In genomic region chr5:104073602-104074001, GRCm38 (mm10) we compare ENCODE assay signal across 11 mouse cellular contexts. TPM values are rescaled to one million over a fixed set of nuclear protein-coding genes. Genes with fewer than 3 reads are reported as not detected.
DNase-seq lines count a peak whose midpoint lies in the region; ATAC-seq lines count a peak whose summit lies in the region.
"Had no signal": no experiment of that assay in that cellular context is flagged by ENCODE, and none has a peak within 500 bp of the region (broad histone marks: within the 10 kb centered on the region; RNA-seq: fewer than 3 reads in every experiment).

No protein-coding gene starts in this region.

- DNase-seq in forebrain, embryonic 11.5 days (ENCODE audit: low spot score): no peak
- DNase-seq in forebrain, embryonic 10.5 days (ENCODE audit: extremely low spot score, low spot score): no peak
- no peak for DNase-seq in lung, postnatal 14 days
- DNase-seq in frontal cortex, postnatal 14 days (ENCODE audit: low spot score in 2 of 2): no peak
- no peak for DNase-seq in urinary bladder, postnatal 25 days (ENCODE audit: low spot score)
- DNase-seq: adrenal gland, postnatal 25 days had no signal

- H3K36me3 ChIP-seq in forebrain, embryonic 11.5 days (ENCODE audit: control insufficient read depth, insufficient read depth, low read length): no peaks in the 10 kb centered on the region
- no peaks in the 10 kb centered on the region for H3K36me3 ChIP-seq in forebrain, embryonic 10.5 days (replicated peaks)
- H3K36me3 ChIP-seq in lung, embryonic 16.5 days (ENCODE audit: control insufficient read depth, insufficient read depth, low read length): no peaks in the 10 kb centered on the region
- H3K36me3 ChIP-seq in limb, embryonic 12.5 days: no peaks in the 10 kb centered on the region
- no peaks in the 10 kb centered on the region for H3K36me3 ChIP-seq in stomach, embryonic 15.5 days

- H3K4me2 ChIP-seq in forebrain, embryonic 11.5 days (ENCODE audit: low read depth, low read length, severe bottlenecking): no peak overlapping the region
- H3K4me2 ChIP-seq in lung, embryonic 16.5 days (ENCODE audit: low read depth, low read length): no peak overlapping the region
- H3K4me2 ChIP-seq in limb, embryonic 12.5 days: no peak overlapping the region
- no peak overlapping the region for H3K4me2 ChIP-seq in stomach, embryonic 15.5 days

- H3K4me3 ChIP-seq in forebrain, embryonic 11.5 days (ENCODE audit: low read depth, low read length): no peak overlapping the region
- no peak overlapping the region for H3K4me3 ChIP-seq in forebrain, embryonic 10.5 days
- no peak overlapping the region for H3K4me3 ChIP-seq in lung, embryonic 16.5 days (ENCODE audit: low read length)
- H3K4me3 ChIP-seq in limb, embryonic 12.5 days (replicated peaks): no peak overlapping the region
- H3K4me3 ChIP-seq in stomach, embryonic 15.5 days (replicated peaks): no peak overlapping the region
- H3K4me3 ChIP-seq: layer of hippocampus, adult 2 months; megakaryocyte, embryonic 14.5 days had no signal

- H3K27me3 ChIP-seq in forebrain, embryonic 11.5 days (ENCODE audit: control insufficient read depth, insufficient read depth, low read length): no peaks in the 10 kb centered on the region
- H3K27me3 ChIP-seq in forebrain, embryonic 10.5 days (ENCODE audit: poor library complexity, severe bottlenecking): peaks cover 15% of the 10 kb centered on the region; the same call in 1 of the 2 replicates
- H3K27me3 ChIP-seq in lung, embryonic 16.5 days (ENCODE audit: control insufficient read depth, insufficient read depth, low read depth, low read length): no peaks in the 10 kb centered on the region
- no peaks in the 10 kb centered on the region for H3K27me3 ChIP-seq in limb, embryonic 12.5 days
- no peaks in the 10 kb centered on the region for H3K27me3 ChIP-seq in stomach, embryonic 15.5 days (replicated peaks)

- WGBS in forebrain, embryonic 11.5 days: 73% methylated on average over 5 of the region's 5 CpGs
- 79% methylated on average over 5 of the region's 5 CpGs for WGBS in forebrain, embryonic 10.5 days
- WGBS in lung, embryonic 16.5 days: 77% methylated on average over 5 of the region's 5 CpGs
- 66% methylated on average over 5 of the region's 5 CpGs for WGBS in limb, embryonic 12.5 days
- WGBS in stomach, embryonic 15.5 days: 88% methylated on average over 5 of the region's 5 CpGs

- H3K27ac ChIP-seq in forebrain, embryonic 11.5 days (ENCODE audit: low read depth, low read length): no peak overlapping the region
- H3K27ac ChIP-seq in forebrain, embryonic 10.5 days: no peak overlapping the region
- no peak overlapping the region for H3K27ac ChIP-seq in lung, embryonic 16.5 days (ENCODE audit: low read length)
- H3K27ac ChIP-seq in limb, embryonic 12.5 days: no peak overlapping the region
- no peak overlapping the region for H3K27ac ChIP-seq in stomach, embryonic 15.5 days

- H3K9me3 ChIP-seq in forebrain, embryonic 11.5 days (ENCODE audit: control insufficient read depth, low read length): no peaks in the 10 kb centered on the region
- 0 out of 2 replicates have a peak, but pooled peaks cover 2% of the 10 kb centered on the region for H3K9me3 ChIP-seq in forebrain, embryonic 10.5 days
- no peaks in the 10 kb centered on the region for H3K9me3 ChIP-seq in lung, embryonic 16.5 days (ENCODE audit: control insufficient read depth, low read length)
- no peaks in the 10 kb centered on the region for H3K9me3 ChIP-seq in limb, embryonic 12.5 days
- no peaks in the 10 kb centered on the region for H3K9me3 ChIP-seq in stomach, embryonic 15.5 days

- H3K9ac ChIP-seq in forebrain, embryonic 11.5 days (ENCODE audit: low read length): no peak overlapping the region
- H3K9ac ChIP-seq in lung, embryonic 16.5 days (ENCODE audit: low read length): no peak overlapping the region
- H3K9ac ChIP-seq in limb, embryonic 12.5 days (replicated peaks): no peak overlapping the region
- H3K9ac ChIP-seq in stomach, embryonic 15.5 days: no peak overlapping the region

- ATAC-seq in forebrain, embryonic 11.5 days (replicated peaks; ENCODE audit: low FRiP score): peak; percentile 90
- peak; percentile 84 for ATAC-seq in lung, embryonic 16.5 days (ENCODE audit: low read depth)
- ATAC-seq in limb, embryonic 12.5 days (ENCODE audit: insufficient number of reproducible peaks, insufficient read depth, low FRiP score, low TSS enrichment, low read depth): peak; percentile 91
- peak; percentile 87 for ATAC-seq in stomach, embryonic 15.5 days (ENCODE audit: insufficient read depth, low FRiP score, low read depth)

- peaks cover 6% of the 10 kb centered on the region for H3K4me1 ChIP-seq in forebrain, embryonic 11.5 days (replicated peaks; ENCODE audit: control insufficient read depth, insufficient read depth, low read length)
- peaks cover 40% of the 10 kb centered on the region for H3K4me1 ChIP-seq in forebrain, embryonic 10.5 days
- peaks cover 8% of the 10 kb centered on the region for H3K4me1 ChIP-seq in lung, embryonic 16.5 days (replicated peaks; ENCODE audit: control insufficient read depth, insufficient read depth, low read length)
- peaks cover 14% of the 10 kb centered on the region for H3K4me1 ChIP-seq in limb, embryonic 12.5 days (replicated peaks)
- H3K4me1 ChIP-seq in stomach, embryonic 15.5 days: peaks cover 7% of the 10 kb centered on the region; the same call in 1 of the 2 replicates

RNA-seq across cellular contexts. Expression of gene Gm17660, which starts 3.8 kb away (rescaled TPM):
- not detected in 2 replicates for polyA plus RNA-seq in forebrain, embryonic 11.5 days (2014; fragmentation: Nextera tagmentation; extraction: Ambion mirVana)
- 0.31 TPM in 1 of 2 replicates, not detected in the other for polyA plus RNA-seq in forebrain, embryonic 10.5 days (2016; fragmentation: Nextera tagmentation; extraction: Ambion mirVana)
- polyA plus RNA-seq in lung, embryonic 16.5 days (2015; fragmentation: Nextera tagmentation; extraction: Ambion mirVana): not detected in 2 replicates
- not detected in 2 replicates for polyA plus RNA-seq in limb, embryonic 12.5 days (2016; fragmentation: Nextera tagmentation; extraction: Ambion mirVana)
- polyA plus RNA-seq in stomach, embryonic 15.5 days (2015; fragmentation: Nextera tagmentation; extraction: Ambion mirVana): not detected in 2 replicates

RNA-seq across cellular contexts. Expression of gene Nudt9, which starts 27.5 kb away (rescaled TPM):
- polyA plus RNA-seq in forebrain, embryonic 11.5 days (2014; fragmentation: Nextera tagmentation; extraction: Ambion mirVana): 61.3 and 65.2 TPM in 2 replicates
- 67.9 TPM in 2 replicates for polyA plus RNA-seq in forebrain, embryonic 10.5 days (2016; fragmentation: Nextera tagmentation; extraction: Ambion mirVana)
- 58.6 and 60.8 TPM in 2 replicates for polyA plus RNA-seq in lung, embryonic 16.5 days (2015; fragmentation: Nextera tagmentation; extraction: Ambion mirVana)
- 65.4 and 66.1 TPM in 2 replicates for polyA plus RNA-seq in limb, embryonic 12.5 days (2016; fragmentation: Nextera tagmentation; extraction: Ambion mirVana)
- 62.8 and 64.6 TPM in 2 replicates for polyA plus RNA-seq in stomach, embryonic 15.5 days (2015; fragmentation: Nextera tagmentation; extraction: Ambion mirVana)

RNA-seq across cellular contexts. Expression of gene Sparcl1, which starts 39.9 kb away (rescaled TPM):
- 23.3 and 24.1 TPM in 2 replicates for polyA plus RNA-seq in forebrain, embryonic 11.5 days (2014; fragmentation: Nextera tagmentation; extraction: Ambion mirVana)
- polyA plus RNA-seq in forebrain, embryonic 10.5 days (2016; fragmentation: Nextera tagmentation; extraction: Ambion mirVana): 13.3 and 13.4 TPM in 2 replicates
- 433 and 435 TPM in 2 replicates for polyA plus RNA-seq in lung, embryonic 16.5 days (2015; fragmentation: Nextera tagmentation; extraction: Ambion mirVana)
- 27.2 and 28.2 TPM in 2 replicates for polyA plus RNA-seq in limb, embryonic 12.5 days (2016; fragmentation: Nextera tagmentation; extraction: Ambion mirVana)
- polyA plus RNA-seq in stomach, embryonic 15.5 days (2015; fragmentation: Nextera tagmentation; extraction: Ambion mirVana): 274 and 291 TPM in 2 replicates

RNA-seq across cellular contexts. Expression of gene Hsd17b11, which starts 51.9 kb away (rescaled TPM):
- 0.95 and 0.96 TPM in 2 replicates for polyA plus RNA-seq in forebrain, embryonic 11.5 days (2014; fragmentation: Nextera tagmentation; extraction: Ambion mirVana)
- 1.6 and 2.0 TPM in 2 replicates for polyA plus RNA-seq in forebrain, embryonic 10.5 days (2016; fragmentation: Nextera tagmentation; extraction: Ambion mirVana)
- 5.3 and 6.2 TPM in 2 replicates for polyA plus RNA-seq in lung, embryonic 16.5 days (2015; fragmentation: Nextera tagmentation; extraction: Ambion mirVana)
- 2.6 and 3.0 TPM in 2 replicates for polyA plus RNA-seq in limb, embryonic 12.5 days (2016; fragmentation: Nextera tagmentation; extraction: Ambion mirVana)
- polyA plus RNA-seq in stomach, embryonic 15.5 days (2015; fragmentation: Nextera tagmentation; extraction: Ambion mirVana): 6.8 and 7.0 TPM in 2 replicates
